Mouse (Mus musculus) retina, postnatal 1 day (tissue): Measurements from ENCODE around the gene Arvcf.

Experiments used
- DNase-seq: peaks from one replicate; pipeline ENCODE4 v3.0.0-alpha.2; 2012

Arvcf gene

DNA sequence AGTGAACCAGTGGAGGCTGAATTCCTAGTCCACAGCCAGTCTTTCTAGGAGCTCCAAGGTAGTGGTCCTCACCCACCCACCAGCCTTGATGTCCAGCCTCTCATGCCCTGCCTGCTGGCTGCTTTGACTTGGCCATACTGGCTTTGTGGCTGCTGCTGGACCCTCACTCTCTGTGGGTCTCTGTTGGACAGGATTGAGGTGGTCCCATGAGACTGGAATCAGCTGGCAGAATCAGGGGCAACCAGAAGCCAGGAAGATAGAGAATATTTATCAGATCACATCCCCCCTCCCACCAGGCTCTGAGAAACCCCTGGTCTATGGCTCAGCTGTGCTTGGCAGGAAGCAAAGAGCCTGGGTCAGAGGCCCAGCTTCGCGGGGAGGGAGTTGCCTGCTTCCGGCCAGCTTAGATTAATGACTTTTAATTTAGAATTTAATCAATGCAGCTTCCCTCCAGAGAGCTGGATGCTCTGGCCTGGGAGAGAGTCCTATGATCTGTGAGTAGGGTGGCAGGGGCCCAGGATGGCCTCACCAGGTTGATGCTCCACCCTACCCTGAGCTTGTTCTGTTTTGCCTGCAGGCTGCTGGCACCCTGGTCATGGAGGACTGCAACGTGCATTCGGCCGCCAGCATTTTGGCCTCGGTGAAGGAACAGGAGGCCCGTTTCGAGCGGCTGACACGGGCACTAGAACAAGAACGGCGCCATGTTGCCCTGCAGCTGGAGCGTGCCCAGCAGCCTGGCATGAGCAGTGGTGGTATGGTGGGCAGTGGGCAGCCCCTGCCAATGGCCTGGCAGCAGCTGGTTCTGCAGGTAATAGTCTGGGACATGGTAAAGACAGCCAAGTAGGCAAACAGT, 40.8 kb downstream of the Arvcf start:
- no peak for DNase-seq

DNA sequence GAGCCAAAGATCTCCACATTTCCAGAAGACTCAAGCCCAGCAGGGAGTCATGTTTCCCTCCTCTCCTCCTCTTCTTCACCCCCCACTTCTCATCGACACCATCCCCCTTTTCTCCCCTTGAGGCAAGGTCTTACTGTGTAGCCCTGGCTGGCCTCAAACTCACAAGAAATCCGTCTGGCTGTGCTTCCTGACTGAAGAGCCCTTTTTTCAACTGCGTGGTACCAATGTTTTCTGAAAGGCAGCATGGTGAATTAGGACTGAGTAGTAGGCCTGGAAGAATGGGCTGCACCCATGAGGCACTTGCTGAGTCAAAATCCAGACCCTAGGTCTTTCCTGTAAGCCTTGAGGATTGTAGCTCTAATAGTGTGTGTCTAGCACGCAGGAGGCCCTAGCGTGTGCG, 42.4 kb downstream of the Arvcf start:
- no peak for DNase-seq

DNA sequence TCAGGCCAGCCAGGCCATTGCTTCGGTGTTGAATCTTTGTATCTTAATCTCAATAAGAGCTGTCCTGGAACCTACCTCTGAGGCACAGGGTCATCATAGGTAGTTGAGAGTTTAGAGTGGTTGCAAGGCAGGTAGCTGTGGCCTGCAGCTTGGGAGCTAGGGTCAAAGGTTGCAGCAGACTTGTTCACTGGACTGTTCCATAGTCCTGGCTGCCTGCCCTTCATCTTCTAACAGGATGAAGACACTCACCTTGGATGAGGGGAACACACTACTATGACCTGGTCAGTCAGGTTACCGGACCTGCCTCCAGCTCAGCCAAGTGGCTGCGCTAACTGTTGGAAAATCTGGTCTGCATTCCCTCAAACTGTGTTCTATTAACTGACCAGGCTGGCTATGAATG, 43.1 kb downstream of the Arvcf start:
- no peak for DNase-seq

DNA sequence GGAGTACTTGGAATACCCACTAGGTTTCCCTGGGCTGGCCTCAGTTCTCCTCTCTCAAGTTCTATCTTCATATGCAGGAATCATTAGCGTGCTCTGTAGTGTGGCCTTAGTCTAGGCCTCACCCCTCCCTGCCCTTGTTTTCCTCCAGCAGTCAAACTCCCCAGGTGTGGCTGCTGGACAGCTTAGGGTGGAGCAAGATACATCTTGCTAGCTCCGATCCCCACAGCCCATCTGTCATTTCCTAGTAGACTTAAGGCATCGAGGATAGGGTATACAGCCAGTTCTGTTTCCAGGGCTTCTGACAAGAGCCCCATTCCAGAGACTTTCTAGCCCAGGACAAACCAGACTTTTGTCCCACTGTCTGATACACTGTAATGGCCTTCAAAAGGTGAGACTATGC, 43.7 kb downstream of the Arvcf start:
- DNase-seq: no peak

DNA sequence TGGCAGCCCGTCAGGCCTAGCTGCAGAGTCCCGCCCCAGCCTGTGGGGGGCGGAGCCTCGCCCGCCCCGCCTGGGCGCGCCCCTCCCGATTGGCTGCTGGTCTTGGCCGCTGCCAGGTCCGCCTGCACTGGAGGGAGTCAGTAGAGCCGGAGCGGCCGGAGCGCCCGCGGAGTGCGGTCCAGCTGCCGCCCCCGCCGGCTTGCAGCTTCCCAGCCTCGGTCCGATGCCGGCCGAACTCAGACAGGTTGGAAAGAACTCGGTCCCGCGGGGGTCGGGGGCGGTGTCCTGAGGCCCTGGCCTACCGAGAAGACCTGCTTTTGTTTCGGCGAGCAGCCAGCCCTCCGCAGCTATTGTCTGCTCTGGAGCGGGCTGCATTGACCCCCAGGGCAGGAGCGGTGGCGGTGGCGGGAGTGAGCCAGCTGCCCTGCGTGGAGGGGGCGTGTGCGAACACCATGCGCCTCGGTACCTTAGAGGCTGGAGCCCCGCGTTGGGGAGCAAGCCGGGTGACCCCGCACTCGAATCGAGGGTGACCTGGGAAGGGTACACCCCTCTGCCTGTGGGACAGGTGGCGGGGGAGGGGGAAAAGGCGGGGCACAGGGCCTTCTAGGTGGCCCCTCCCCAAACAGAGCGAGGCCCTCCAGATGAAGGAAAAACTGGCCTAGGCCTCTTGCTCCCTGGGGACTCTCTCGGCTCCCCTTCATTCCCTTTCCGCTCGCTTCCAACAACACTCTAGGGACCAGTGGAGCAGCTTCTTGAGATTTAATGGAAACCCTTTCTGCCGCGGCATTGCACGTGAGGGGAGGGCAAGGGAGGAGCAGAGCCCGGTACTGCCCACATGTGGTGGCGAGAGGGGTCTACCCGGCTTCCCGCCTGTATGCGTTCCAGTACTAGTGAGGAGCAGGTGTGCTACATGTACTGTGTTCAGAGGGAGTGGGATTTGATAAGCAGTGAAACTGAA, 44.8 kb downstream of the Arvcf start:
- peak; percentile 93 for DNase-seq

DNA sequence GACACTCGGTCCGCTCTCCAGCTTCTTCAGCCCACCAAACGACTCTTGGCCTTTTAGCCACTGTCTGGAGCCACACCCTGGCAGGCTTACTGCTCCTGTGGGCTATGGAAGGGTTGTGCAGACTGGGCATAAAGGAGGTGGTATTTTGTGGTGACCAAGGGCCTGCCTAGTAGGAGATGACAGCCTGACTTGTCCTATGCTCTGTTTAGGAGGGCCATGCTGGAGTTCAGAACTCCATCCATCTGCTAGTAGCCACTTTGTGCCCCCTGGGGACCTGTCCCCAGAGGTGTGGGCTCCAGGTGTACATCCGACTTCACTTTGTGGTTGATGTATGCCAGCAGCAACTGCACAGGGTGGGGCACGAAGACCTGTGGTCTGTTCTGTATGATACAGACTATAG, 45.6 kb downstream of the Arvcf start:
- no peak for DNase-seq

DNA sequence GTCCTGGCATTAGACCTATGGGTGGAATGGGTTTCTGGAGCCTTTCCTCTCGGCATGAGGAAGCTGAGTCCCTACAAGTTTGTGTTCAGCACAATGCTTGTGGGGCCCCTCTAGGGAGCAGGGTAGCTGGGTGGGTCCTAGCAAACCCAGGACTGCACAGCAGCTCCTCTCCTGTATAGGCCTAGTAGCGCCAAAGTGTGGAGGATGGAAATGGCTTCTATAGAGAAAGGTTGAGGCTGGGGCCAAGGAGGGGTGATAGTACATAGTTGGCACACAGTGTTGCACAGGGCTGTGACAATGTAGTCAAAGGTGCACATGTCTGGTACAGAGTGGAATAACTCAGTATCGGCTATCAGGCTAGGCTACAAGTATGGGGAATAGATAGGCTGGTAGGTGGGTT, 46.1 kb downstream of the Arvcf start:
- DNase-seq: no peak

DNA sequence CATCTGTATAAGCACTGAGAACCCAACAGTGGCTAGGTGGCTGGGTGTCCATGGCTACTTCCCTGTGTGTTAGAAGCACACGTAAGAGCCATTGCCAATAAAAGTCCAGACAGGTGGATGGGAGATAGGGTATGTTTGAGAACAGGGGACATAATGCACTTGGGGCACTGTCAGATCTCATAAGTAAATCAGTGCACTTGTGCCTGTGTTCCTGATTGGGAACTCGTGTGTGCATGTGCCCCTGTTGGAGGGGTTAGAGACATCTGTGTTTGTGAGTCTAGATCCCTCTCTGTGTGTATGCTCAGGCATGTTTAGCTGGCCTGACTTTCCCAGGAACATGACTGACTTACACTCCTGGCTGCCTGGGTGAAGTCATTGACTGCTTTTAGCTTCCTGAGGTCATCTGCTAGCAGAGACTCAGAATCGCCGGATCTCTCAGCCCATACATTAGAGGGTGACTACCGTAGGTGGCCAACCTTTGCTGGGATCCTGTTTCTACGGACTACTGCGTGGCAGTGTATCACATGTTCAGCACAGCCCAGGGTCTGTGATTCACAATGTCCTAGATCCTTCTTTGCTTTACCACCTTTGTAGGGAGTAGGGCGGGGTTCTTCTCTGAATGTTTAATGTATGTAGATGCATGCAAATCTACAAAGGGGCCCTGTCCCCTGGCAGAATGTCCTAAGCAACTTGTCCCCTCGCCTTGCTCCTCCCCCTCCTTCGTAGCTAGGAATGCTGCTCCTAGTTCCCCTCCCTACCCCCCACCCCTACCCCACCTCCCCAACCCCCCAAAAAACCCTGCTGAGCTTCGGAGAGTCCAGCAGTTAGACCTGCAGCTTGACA, 47.0 kb downstream of the Arvcf start:
- DNase-seq: no peak

DNA sequence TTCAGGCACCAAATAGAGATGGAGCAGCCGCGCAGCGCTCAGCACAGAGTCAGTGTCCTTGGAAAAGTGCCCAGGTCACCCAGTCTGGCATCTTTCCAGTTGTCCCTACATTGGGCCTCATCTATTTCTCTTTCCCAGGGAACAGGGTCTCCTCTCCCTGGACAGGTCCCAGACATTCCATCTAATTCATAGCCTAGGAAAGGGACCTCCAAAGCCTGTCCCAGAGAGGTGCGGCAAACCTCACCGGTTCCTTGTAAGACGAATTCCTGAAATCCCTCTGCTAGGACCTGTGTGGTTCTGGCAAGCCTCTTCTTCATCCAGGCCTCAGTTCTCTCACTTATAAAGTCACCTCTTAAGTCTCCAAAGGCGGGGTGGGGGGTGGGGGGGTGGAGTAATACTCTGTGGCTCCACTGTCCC, 47.6 kb downstream of the Arvcf start:
- peak; percentile 77 for DNase-seq

DNA sequence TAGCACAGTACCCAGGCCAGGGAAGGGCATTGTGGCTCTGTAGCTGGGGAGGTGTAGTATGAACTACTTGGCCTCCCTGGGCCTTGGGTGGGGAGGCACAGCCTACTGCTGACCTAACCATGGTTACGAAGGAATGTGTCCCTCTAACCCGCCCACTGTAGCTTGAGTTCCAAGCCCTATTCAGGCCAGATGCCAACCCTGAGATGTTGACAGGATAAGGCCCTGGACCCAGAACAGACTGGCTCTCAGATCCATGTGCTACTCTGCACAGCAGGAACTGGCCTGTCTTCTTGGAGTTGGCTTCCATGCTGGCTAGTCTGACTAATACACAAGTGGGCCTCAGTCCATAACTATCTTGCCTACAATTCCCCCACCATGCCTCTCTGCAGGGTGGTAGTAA, 48.2 kb downstream of the Arvcf start:
- DNase-seq: no peak

DNA sequence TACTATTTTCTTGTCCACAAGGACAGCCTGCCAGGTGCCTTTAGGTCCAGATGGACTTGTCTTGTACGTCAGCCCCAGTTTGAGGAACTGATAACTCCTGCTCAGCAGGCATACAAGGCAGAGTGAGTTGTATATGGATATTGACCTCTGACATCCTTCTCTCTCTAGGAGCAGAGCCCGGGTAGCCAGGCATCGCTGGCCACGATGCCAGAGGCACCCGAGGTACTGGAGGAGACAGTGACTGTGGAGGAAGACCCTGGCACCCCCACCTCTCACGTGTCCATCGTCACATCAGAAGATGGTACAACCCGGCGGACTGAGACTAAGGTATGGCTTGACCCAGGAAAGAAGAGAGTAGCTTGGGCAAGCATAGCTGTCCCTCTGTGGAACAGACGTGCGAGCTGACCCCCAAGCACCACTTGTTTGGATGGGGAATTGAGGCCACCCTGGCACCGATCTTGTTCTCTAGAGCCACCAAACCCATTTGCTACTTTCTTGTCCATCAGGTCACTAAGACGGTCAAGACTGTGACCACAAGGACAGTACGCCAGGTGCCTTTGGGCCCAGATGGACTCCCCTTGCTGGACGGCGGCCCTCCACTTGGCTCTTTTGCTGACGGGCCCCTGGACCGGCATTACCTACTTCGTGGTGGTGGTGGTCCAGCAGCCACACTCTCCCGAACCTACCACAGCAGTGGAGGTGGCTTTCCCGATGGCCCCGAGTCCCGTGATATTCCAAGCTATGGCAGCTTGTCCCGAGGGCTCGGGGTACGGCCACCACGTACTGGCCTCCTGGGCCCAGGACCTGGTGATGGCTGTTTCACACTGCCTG, 49.0 kb downstream of the Arvcf start:
- DNase-seq: no peak

DNA sequence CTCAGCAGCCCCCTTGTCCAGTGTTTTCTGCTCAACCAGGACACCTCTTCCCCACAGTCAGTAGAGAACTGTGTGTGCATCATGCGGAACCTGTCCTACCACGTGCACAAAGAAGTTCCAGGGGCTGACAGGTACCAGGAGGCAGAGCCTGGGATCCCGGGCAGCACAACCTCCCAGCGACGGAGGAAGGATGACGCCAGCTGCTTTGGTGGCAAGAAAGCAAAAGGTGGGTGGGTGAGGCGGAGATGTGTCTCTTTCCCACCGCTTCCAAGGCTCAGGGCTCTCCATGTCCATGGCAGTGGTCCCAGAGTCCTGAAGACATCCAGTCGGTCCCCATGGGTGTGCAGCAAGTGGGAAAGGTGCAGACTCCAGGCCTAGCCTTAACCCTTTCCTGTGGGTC, 52.0 kb downstream of the Arvcf start:
- DNase-seq: no peak

DNA sequence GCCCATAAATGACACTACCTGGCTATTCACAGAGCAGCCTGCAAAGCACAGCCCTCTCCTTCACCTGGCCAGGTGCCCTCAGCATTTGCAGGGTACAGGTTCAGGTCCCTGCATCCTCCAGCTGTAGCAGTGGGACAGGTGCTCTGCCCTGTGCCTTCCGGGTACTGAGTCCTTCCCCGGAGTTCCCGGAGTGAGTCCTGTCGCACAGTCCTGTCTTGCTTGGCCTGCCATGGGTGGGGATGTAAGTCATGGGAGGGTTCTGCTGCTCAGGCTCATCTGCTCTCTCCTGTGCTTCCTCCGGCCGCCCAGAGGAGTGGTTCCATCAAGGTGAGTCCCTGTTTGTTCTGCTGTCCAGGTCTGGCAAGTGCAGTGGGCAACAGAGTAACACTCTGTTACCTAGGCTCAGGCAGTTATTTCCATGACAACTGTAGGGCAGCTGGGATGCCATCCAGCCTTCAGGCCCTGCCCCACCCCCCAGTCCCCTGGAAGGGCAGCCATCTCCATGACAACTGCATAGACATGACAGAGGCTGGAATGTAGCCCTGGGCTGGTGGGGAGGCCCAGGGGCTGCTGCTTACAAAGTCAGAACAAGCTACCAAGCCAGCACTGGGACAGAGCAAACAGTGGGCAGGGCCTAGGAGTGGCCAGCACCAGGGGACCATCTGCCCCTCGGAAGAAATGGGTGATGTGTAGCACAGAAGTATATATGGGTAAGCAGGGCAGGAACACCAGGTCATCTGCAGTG, 52.7 kb downstream of the Arvcf start:
- DNase-seq: peak; percentile 95

DNA sequence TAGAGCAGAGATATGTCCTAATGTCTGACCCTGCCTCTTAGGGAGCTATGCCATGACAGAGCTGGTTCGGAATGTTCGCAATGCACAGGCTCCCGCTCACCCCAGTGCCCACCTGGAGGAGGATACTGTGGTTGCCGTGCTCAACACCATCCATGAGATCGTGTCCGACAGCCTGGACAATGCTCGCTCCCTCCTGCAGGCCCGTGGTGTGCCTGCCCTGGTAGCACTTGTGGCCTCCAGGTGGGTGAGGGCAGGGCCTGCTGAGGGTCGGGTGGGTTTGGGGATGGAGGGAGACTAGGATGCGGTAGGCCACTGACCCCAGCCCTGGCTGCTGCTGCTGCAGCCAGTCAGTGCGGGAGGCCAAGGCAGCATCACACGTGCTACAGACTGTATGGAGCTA, 55.3 kb downstream of the Arvcf start:
- no peak for DNase-seq

DNA sequence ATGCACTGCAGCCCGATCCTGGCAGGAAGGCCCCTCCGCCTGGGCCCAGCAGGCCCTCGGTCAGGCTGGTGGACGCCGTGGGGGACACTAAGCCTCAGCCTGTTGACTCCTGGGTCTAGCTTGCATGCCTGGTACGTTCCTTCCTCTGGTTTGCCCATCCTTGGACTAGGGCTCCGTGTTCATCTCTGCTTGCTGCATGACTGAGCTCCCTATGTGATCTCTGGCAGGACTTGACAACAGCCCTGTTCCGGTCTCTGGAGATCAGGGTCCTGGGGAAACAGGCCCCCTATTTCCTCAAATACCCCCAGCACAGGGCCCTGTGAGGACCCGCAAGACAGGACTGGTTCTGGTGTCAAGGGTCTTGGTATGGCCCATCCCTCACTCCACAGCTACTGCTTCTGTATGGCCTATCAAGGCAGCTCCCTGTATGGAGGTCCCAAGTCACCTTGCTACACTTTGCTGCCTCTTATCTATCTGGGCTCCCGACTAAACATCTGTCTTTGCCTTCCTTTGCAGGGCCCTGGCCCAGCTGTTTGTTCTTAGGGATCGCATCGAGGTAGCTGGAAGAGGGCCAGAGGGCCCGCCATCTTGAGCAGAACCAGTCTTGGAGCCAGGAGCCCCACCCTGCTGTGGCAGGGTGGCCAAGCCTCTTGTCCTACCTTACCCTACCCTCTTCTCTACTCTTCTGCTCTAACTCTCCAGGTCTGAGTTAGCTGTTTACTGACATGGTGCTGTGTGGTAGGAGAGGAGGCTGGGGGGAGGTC, 57.3 kb downstream of the Arvcf start:
- no peak for DNase-seq

DNA sequence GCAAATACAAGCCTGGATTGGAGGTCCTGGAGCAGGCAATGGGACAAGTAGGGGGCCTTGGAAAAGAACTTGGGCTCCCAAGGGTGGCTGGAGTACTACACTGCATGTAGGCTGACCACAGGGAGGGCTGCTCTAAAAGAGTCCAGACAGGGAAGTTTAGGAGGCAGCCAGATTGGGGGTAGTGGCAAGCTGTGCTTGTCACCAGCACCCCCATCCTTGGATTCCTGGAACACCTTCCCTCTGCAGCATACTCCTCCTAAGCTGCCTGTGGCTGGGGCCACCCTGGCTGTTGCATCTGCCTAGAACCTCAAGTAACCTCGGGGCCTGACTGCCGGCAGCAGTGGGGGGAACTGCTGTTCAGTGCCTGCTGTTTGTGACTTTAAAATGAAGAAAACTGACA, 57.9 kb downstream of the Arvcf start:
- no peak for DNase-seq

DNA sequence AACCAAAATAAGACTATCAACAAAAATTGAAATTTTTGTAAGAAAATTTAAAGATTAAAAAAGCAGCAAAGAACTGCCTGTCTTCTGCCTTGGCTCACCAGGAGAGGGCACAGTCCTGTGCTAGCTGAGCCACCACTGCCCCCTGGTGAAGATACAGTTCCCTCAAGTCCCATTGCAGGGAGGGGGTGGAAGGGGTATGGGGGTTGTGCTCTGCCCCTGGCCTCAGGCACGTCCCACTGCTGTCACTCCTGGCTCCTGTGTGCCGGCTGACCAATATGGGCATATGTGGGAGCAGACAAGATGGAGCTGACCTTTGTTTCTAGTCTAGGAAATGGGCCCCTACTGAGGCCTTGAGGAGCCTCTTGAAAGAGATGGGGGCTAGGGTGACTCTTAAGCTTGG, 58.3 kb downstream of the Arvcf start:
- peak; percentile 77 for DNase-seq

DNA sequence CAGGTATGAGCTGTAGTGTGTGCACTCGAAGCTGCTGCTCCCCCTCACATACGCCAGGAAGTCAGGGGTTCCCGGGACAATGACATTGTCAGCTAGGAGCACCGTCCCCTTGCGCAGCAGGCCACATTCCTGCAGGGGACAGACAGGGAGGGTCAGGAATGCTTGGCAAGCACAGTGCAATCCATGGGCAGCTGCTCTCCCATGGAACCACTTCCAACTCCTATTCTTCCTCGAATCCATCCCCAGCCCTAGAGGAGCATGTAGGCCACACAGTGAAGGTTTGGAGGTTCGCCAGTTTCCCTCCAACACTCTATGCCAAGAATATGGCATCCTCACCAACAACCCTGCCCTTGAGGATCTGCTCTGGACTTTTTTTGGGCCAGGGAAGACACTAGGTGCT, 59.9 kb downstream of the Arvcf start:
- no peak for DNase-seq

DNA sequence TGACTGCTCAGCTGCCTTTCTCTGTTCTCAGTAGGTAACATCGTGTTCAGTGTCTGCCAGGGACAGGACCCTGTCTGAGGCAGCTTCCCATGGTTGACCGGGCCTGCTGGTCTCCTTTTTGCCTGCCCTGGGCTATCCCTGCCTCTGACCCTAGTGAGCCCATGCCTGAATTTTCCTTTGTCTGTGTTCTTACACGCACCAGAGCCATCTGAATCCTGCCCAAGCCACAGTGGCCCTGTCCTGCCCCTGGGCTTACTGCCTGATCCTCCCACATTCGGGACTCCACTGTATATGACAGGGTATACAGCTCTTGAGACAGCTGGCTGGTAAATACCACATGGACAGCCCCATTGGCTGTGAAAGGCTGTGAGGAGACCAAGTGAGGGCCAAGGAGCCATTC, 61.8 kb downstream of the Arvcf start:
- no peak for DNase-seq

DNA sequence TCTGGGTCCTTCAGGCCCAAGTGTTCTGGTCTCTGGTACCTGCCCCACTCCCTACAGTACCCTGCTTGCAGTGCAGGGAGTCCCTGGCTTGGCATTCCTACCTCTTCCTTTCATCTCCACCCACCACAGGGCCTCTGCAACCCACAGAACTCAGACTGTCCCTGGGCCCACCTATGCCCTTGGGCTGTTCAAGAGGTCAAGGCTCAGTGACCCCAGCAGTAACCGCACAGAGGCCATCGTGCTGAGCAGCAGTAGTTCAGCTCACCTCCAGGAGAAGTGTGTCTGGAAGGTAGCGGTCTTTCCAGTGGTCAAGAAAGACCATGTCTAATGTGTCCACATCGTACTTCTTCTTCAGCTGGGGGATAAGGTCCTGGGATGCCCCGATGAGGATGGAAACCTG, 62.4 kb downstream of the Arvcf start:
- no peak for DNase-seq
